Mouse (Mus musculus): ENCODE measurements at regions not wholly inside any gene's neighbourhood (a gene's known extent, or its start where the extent isn't known, plus 50 kb on each side); places are given as distances from the start of the nearest gene placed in this dataset.

GRCm38 (mm10) chr8:18536059-18536458 lies 442.0 kb downstream of the Defb40 start:
- DNase-seq (ENCODE audit: low spot score), result no peak

GRCm38 (mm10) chr8:18528120-18528519 lies 449.9 kb downstream of the Defb40 start:
- no peak for DNase-seq (ENCODE audit: low spot score)

- DNase-seq (ENCODE audit: low spot score), result no peak
Observed at GRCm38 (mm10) chr8:18512409-18512808, 465.6 kb downstream of the Defb40 start.

GRCm38 (mm10) chr8:18506158-18507022 lies 471.7 kb downstream of the Defb40 start:
- DNase-seq (ENCODE audit: low spot score), result peak; percentile 11

GRCm38 (mm10) chr8:18490620-18491019 lies 487.4 kb downstream of the Defb40 start:
- no peak for DNase-seq (ENCODE audit: low spot score)

GRCm38 (mm10) chr8:18480081-18480480 lies 498.0 kb downstream of the Defb40 start:
- DNase-seq (ENCODE audit: low spot score), result no peak

GRCm38 (mm10) chr8:18478166-18478565 lies 499.9 kb downstream of the Defb40 start:
- DNase-seq (ENCODE audit: low spot score), result no peak

GRCm38 (mm10) chr8:18467511-18467910 lies 510.5 kb downstream of the Defb40 start:
- DNase-seq (ENCODE audit: low spot score), result no peak

GRCm38 (mm10) chr8:18460609-18461008 lies 517.4 kb downstream of the Defb40 start:
- DNase-seq (ENCODE audit: low spot score), result no peak

- DNase-seq (ENCODE audit: low spot score), result no peak
Observed at GRCm38 (mm10) chr8:18457470-18457869, 520.6 kb downstream of the Defb40 start.

- DNase-seq (ENCODE audit: low spot score), result no peak
Observed at GRCm38 (mm10) chr8:18449015-18449414, 529.0 kb downstream of the Defb40 start.

- no peak for DNase-seq (ENCODE audit: low spot score)
Observed at GRCm38 (mm10) chr8:18442212-18442611, 535.8 kb downstream of the Defb40 start.

- DNase-seq (ENCODE audit: low spot score), result no peak
Observed at GRCm38 (mm10) chr8:18422846-18423245, 555.2 kb downstream of the Defb40 start.

- DNase-seq (ENCODE audit: low spot score), result no peak
Observed at GRCm38 (mm10) chr8:18412470-18412869, 565.6 kb downstream of the Defb40 start.

- DNase-seq (ENCODE audit: low spot score), result no peak
Observed at GRCm38 (mm10) chr8:18406446-18406845, 571.6 kb downstream of the Defb40 start.

- DNase-seq (ENCODE audit: low spot score), result peak; percentile 7
Observed at GRCm38 (mm10) chr8:18388353-18388752, 589.7 kb downstream of the Defb40 start.

GRCm38 (mm10) chr8:18381615-18382178 lies 596.4 kb downstream of the Defb40 start:
- DNase-seq (ENCODE audit: low spot score), result no peak

GRCm38 (mm10) chr8:18348716-18349115 lies 629.3 kb downstream of the Defb40 start:
- no peak for DNase-seq (ENCODE audit: low spot score)

- no peak for DNase-seq (ENCODE audit: low spot score)
Observed at GRCm38 (mm10) chr8:18346248-18346647, 631.8 kb downstream of the Defb40 start.

GRCm38 (mm10) chr8:18345322-18345721 lies 632.7 kb downstream of the Defb40 start:
- DNase-seq (ENCODE audit: low spot score), result peak; percentile 30

- no peak for DNase-seq (ENCODE audit: low spot score)
Observed at GRCm38 (mm10) chr8:18344838-18345237, 633.2 kb downstream of the Defb40 start.

GRCm38 (mm10) chr8:18335576-18335975 lies 642.5 kb downstream of the Defb40 start:
- DNase-seq (ENCODE audit: low spot score), result no peak

GRCm38 (mm10) chr8:18328521-18328920 lies 649.5 kb downstream of the Defb40 start:
- no peak for DNase-seq (ENCODE audit: low spot score)

GRCm38 (mm10) chr8:18316488-18316887 lies 661.6 kb downstream of the Defb40 start:
- DNase-seq (ENCODE audit: low spot score), result no peak
